Mouse (Mus musculus): ENCODE results near the gene Rflnb.

- TF ChIP-seq CTCF (IDR thresholded peaks at IDR 0.05; ENCODE audit: low read depth) (no peak), EP300 (IDR thresholded peaks at IDR 0.05; ENCODE audit: low read depth) (no peak)
Observed at GRCm38 (mm10) chr11:75992481-75992880, 35.1 kb downstream of the Rflnb start.
